Mouse (Mus musculus): ENCODE measurements at regions not wholly inside any gene's neighbourhood (a gene's known extent, or its start where the extent isn't known, plus 50 kb on each side); places are given as distances from the start of the nearest gene placed in this dataset.

DNA sequence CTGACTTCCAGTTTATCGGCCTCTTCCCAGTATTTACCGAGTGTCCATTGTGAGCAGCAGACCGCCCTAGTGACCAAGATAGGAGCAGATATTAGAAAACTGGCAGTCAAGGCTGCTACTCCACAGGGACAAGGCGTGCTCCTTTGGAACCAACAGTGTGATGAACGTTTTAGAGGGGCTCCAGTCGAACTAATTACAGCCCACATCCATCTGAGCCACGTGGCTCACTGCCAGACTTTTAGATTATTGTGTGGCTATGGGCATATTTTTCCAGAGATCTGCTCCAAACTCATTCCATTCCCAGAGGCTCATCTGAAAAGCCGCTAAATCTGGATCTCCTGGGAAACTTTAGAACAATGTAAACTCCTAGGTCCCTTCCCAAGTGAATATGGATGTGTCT is 578.9 kb downstream of the Zfp352 start:
- TF ChIP-seq ZNF384 (IDR thresholded peaks at IDR 0.05; ENCODE audit: low read depth, low read length): no peak
- TF ChIP-seq MAFK (IDR thresholded peaks at IDR 0.05; ENCODE audit: insufficient read depth, low read depth, low read length): no peak
- TF ChIP-seq ZC3H11A (IDR thresholded peaks at IDR 0.05; ENCODE audit: borderline replicate concordance, low read depth, low read length): no peak
- no peak for TF ChIP-seq HCFC1 (IDR thresholded peaks at IDR 0.05; ENCODE audit: borderline replicate concordance, insufficient read depth, low read length)
